Mouse (Mus musculus): ENCODE measurements around the gene Tmem231.

- TF ChIP-seq CTCF (IDR thresholded peaks at IDR 0.05; ENCODE audit: low read depth): no peak
- no peak for TF ChIP-seq EP300 (IDR thresholded peaks at IDR 0.05; ENCODE audit: low read depth)
These were observed 21.3 kb upstream of the Tmem231 start for GRCm38 (mm10) chr8:111954844-111955594.

Data from heart, postnatal 0 days (tissue).